Mouse (Mus musculus) ovary, postnatal 14 days (tissue): Measurements from ENCODE around the gene Ak5.

Experiments
- DNase-seq: peaks from one replicate; pipeline ENCODE4 v3.0.0; 2022; ENCODE audit warnings: low spot score

Ak5 gene

DNA sequence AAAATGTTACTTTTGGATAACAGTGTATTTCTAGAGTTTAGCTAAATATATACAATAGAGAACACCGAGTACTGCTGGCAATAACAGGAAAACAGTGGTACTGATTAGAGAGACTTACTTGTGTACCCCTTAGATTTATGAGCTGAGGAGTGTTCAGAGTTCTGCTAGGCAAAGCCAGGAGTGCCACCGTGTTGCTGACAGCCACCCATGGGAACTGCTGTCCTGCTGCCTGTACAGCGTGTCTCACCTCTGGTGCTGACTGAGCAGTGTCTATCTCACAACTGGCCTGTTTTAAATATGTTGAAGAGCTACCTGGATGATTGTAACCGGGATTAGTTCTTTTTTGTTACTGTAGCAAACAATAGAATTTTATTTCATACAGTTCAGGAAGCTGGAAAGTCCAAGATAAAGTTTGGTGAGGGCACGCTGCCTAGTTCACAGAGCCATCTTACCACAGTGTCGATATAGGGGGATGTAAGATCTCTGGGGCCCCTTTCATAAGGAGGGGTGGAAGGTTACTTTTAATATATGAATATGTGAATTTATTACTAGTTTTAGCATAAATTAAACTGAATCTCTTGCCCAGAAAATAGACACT lies 103.5 kb downstream of the Ak5 start:
- no peak for DNase-seq

DNA sequence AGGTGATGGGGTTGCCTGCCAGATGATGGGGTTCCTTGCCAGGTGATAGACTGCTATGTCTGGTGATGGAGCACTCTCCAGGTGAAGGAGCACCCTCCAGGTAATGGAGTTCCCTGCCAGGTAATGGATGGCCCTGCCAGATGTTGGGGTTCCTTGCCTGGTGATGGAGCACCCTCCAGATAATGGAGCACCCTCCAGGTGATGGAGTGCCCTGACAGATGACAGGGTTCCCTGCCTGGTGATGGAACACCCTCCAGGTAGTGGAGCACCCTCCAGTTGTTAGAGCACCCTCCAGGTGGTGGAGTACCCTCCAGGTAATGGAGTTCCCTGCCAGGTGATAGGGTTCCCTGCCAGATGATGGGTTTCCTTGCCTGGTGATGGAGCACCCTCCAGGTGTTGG lies 104.3 kb downstream of the Ak5 start:
- DNase-seq: no peak

DNA sequence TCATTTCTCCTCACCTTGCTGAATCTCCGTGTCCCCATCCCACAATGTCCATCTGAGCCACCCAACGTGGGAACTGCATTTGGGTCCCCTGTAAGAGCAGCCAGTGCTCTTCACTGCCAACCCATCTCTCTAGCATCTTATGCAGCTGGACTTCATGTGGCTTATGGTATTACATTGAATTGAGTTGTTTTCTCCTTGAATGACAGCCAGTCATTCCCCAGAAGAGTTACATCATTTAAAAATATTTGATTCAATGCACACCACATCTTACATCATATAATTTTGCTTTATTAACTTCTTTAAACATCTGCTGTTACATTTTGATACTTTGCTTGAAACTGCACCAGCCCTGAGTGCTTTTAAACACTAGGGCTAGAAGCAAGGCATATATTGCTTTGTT lies 106.5 kb downstream of the Ak5 start:
- no peak for DNase-seq

DNA sequence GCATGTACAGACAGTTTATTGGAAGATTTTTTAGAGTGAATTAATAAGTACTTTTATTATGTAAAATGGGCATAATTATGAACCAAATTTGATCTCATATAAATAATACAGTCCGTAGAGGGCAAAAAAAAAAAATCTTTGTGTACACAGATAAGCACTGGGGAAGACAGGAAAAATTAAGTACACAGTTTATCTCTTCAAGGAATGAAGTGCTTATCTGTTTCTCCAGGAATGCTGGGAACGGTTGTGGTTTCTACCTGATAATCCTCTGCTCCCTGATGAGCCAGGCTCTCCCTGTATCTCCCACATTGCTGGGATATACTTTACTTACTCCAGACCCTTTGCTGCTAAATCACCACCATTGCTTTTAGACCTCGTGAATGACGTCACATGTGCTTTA lies 108.9 kb downstream of the Ak5 start:
- DNase-seq: no peak

DNA sequence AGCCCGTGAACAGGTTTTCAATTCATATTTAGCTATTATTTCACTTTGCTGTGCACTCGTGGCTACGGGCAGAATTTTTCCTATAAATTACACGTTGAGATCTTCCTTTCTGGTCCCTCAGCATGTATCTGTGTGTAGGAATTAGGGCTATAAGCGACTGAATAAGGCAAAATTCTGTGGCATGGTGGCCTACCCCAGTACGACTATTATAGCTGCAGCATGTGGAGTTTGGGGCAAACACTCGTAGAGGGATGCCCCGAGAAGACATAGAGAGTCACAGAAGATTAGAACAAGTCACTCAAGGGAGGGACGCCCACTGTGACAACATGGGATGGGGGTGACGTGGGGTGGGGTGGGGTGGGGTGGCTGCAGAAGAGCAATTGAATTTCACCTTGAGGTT lies 110.1 kb downstream of the Ak5 start:
- no peak for DNase-seq

DNA sequence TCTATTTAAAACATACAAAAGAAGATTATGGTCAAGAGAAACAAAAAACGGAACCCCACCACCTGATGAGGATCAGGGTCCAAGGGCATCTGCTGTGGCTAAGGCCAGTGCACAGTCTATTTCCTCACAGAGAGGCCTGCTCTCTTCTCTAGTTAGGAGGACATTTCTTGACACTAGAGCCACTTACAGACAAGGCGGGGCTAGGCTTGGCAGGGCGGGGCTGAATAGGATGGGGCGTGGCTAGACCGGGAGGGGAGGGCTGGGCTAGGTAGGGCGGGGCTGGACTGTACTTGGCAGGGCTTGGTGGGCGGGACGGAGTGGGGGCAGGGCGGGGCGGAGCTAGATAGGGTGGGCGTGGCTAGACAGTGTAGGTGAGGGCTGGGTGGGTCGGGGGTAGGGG lies 110.5 kb downstream of the Ak5 start:
- DNase-seq: peak; percentile 11

DNA sequence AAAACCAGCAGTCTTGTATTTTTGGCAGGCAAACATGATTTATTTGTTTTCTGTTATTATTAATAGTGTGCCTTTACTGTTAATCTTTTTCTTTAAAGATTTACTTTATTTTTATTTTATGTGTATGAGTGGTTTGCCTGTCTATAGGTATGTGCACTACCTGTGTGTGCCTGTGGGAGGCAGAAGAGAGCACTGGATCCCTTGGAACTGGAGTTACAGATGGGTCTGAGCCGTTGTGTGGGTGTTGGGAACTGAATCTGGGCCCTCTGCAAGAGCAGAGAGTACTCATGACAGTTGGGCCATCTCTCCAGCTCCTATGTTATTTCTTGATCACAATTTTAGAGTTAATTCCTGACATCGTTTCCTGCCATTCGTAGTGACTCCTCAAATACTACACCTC lies 111.2 kb downstream of the Ak5 start:
- no peak for DNase-seq

DNA sequence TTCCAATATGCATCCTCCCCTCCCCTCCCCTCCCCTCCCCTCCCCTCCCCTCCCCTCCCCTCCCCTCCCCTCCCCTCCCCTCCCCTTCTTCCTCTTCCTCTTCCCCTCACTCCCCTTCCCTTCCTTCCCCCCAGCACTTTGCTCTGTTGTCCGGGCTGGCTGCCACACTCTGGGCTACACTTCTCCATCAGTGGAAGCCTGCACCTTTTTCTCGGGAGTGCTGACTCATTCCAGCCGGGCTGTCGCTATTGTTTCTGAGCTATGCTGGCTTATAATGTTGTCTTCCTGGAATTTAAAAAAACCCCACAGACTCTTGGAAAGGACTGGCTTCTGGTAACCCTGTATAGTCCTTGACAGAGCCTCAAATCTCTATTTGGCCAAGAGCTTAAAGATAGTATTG lies 111.7 kb downstream of the Ak5 start:
- DNase-seq: no peak

DNA sequence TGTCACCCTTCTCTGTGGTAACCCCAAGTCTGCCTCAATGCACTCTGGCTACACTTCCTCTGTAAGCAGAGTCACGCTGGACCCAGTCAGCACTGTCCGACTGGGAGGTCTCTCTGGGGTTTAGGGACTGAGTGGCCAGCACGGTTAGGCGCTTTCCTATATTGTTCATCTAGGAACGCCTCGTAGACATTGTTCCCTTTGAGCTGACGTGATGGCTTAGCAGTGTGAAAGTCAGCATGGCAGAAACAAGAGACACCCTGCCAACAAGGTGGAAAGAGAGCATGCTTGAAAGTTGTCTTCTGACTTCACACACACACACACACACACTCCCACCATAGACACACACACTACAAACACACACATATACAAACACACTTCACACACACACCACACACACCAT lies 112.9 kb downstream of the Ak5 start:
- DNase-seq: no peak

DNA sequence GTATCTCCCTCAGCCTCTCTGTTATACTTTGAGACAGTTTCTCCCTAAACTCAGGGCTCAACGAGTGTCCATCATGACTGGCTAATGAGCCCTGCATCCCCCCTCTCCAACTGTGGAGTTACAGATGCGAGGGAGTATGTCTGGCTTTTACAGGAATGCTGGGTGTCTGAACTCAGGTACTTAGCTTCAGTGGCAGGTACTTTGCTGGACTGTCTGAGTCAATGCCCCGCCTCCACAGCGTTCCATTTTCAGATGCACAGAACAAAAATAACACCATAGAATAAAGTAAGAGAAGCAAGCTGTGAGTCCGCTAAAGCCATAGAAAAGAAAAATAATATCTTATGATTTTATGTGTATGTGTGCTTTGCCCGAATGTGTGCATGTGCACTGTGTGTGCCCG lies 113.8 kb downstream of the Ak5 start:
- no peak for DNase-seq

DNA sequence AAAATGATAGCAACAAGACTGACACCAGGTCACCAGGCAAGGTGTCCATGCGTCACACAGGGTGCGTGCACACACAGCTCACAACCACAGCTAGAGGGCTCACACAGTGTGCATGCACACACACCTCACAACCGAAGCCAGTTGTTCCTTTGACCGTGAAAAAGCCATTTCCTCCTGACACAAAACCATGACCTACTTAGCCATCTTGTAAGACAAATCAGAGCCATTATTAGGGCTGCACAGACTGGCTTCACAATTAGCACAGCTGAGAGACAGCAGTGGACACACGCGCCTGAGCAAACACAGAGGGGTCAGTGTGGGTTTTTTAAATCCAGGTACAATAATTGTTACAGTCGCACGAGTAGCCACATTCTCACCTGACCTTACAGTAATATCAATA lies 115.5 kb downstream of the Ak5 start:
- DNase-seq: no peak

DNA sequence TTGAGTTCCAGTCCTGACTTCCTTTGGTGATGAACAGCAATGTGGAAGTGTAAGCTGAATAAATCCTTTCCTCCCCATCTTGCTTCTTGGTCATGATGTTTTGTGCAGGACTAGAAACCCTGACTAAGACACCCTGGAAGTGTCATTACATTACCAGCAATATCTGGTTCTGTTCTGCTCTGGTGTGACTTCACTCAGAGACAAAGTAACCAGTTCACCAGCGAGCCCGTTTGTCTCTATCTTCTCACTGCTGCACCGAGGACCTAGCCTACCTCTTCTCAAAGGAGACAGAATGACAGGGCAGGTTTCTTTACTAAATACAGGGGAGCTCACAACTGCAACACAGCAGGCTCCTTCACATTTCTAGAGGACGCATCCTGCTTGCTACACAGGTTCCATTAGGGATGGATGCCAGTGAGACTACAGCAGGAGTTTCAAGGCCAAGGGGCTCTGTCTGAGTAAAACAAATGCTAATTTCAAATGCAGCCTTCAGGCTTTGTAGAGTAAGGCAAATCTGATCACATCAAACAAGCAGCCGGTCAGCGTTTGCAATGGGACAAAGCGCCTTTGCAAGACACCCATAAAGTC lies 117.5 kb downstream of the Ak5 start:
- DNase-seq: no peak

DNA sequence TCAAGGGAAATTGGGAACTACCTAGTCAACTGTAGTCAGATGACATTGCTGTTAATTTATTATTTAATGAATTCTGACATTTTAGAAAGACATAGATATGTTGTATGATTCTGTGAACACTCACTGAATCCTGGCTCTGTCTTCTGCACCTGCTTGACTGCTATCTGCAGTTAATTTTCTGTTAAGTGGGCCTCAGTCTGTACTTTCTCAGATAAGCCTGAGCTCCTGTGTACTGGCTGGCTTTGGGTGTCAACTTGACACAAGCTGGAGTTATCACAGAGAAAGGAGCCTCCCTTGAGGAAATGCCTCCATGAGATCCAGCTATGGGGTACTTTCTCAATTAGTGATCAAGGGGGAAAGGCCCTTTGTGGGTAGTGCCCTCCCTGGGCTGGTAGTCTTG lies 118.1 kb downstream of the Ak5 start:
- no peak for DNase-seq

DNA sequence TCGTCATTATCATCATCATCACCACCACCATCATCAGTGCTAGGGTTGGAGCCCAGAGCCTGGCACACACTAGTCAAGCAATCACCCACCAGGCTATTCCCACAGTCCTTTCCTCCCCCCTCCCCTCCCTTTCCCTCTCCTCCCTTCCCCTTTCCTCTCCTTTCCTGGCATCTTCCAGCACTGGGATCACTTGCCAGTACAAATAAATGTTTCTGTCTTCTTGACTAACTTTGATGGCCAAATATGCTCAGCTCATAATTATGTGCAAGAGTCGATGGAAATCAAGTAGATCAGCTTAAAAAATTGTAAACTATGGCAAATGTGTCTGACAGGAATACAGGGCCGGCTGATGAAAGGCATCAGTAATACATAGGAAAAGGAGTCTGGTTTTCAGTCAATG lies 123.2 kb downstream of the Ak5 start:
- DNase-seq: no peak

DNA sequence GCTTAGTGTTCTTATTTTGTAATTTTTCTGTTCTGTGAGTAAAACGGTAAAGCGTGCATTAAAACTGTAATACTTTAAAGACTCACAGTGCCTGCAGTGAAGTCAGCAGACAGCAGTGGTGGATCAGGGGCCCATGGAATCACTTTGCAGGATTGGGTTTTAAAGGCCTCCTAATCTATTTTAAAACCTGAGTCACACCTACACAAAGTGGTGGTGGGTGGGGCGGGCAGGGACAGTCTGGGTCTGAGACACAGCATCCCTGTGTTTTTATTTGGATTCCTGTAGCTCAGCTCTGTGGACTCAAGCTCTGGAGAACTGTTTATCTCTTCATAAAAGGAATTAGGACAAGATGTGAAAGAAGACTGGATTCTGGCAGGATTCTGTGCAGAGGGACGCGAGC lies 125.9 kb downstream of the Ak5 start:
- no peak for DNase-seq

DNA sequence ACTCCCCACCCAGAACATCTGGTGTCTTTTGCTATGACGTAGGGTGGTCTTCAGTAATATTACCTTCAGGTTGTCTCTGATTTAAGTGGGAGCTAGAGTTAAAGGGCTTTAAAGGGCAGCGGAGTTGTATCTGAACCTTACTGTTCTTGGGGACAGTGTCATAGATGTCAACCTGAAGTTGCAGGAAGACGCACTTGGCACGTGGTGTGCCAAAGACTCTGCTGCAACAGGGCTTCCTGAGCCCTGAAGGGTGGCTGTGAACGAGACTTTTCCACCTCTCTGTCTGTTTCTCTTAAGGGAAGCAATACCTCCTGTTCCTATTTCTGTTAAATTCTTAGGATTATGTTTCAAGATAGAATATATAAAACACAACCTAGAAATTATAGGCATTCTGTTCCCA lies 137.8 kb downstream of the Ak5 start:
- no peak for DNase-seq

DNA sequence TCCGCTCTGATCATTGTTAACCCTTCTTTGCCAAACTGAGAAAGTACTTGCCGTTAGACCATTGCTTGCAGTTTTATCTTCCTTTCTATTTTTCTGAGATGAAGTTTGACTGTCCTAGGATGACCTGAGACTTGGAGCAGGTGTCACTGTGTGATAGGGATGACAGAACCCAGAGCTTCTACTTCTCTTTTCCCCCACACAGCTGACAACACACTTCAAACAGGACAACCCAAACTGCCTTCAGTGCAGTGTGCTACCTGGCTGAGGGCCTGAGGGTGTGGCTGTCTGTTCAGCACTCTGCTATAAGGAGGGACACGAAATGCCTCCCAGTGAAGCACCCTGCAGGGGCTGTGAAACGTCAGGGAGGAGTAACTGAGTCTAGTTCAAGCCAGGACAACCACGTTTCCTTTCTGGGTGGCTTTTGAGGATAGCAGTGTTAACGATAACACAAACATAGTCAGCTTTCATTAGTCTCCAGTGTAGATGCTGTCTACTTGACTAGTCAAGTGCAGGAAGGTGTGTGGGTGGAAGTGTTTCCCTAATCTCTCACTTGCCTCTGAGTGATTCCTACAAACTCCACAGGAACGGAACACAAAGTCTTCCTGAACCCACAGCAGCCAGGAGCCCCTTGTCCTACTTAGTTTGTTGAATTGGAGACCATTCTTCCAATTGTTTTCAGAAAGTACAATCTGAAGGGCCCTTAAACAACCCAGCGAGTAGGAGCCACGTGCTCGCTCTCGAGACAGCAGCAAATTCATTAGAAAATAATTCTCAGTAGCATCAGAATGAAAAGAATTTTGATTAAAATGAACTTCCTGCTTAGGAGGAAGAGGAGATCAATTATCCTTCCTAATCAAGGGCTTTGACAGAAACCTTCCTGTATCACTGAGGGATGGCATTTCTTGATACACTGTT lies 138.8 kb downstream of the Ak5 start:
- no peak for DNase-seq

DNA sequence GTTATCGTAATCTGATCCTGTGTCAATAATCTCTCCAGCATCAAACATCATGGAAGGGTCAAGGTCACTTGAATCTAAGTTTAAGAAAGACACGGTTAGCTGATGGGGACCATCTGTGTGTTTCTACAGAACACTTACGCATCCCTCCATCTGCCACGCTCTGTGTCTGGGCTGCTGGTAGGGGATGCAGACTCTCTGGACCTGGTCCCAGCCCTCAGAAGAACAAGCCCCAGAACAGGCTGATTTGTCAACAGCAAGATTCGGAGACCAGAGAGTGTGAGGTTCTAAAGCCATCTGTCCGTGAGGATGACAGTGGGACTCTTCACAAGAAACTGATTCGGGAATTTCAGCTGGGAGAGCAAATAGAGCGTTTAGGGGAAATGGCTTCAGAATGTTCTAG lies 141.4 kb downstream of the Ak5 start:
- no peak for DNase-seq

DNA sequence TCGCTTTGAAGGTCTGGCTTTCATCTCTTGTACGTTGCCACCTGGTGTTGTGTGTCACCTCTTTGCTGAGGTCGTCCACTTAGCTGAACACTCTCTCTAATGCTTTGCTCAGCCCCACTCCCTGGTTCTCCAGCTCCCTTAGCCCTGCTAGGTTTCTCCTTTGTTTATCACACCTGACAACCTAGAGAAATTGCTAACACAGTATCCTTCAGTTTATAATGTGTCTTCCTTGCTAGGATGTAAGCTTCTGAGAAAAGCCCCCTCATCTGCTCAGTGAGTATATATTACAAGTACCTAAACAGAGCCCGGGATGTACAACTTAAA lies 144.9 kb downstream of the Ak5 start:
- no peak for DNase-seq

DNA sequence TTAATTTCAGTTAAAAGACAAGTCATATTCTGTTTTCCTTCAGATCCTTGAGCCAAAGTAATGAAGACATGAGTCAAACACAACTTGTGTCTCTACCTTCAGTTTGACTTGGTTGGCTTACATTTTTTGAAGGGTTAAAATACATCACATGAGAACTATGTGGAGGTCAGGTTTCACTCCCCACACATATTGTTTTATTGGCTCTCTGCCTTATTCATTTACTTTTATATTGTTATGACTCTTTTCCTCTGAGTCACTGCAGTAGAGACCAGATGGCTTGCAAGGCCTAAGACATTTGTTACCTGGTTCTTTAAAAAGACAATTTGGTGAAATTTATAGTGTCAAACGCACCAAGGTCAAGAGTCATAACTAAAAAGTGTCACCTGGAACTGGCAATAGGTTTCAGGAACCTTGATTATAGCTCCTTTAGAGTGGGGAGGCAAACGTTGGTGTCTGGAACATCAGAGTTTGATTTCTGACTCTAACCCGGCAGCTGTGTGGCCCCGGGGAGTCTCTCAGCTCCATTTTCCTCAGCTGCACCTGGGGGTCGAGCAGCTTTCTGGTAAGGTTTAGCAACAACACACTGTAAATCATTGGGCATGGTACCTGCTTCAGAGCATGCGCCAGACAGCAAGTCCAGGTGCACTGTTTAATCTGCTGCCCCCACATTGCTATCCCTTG lies 145.4 kb downstream of the Ak5 start:
- no peak for DNase-seq

DNA sequence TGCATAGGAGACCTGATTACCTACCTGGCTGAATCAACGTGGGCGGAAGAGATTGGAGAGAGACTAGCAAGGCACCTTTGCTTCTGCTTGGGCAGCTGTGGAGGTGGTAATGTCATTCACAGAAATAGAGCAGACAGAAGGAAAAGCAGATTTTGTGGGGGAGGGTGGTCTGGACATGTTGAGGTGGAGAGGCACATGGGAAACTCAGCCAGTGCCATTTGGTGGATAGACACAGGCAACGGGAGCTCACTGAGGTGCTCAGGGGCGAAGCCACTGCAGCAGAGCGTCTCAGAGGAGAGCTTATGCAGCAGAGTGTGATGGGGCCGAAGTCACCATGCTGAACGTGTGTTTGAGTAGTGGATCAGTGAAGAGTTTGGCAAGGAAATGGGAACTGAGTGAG lies 147.1 kb downstream of the Ak5 start:
- DNase-seq: no peak

DNA sequence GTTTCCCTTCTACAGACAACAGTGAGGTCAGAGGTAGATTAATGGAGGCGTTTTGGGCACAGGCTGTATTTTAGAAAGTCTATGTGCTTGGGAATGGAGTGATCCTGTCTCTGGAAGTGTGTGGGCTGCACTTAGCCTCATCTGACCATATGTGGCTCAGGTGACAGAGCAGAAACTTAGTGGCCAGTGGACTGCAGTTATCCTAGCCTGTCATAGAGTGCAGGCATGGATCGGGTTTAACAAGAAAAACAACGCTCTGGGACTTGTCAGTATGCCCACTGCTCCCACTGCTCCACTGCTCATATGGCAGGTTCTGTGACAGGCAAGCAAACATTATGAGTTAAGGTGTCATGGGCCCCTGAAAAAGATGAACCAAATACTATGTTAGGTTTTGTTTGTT lies 148.1 kb downstream of the Ak5 start:
- DNase-seq: no peak

DNA sequence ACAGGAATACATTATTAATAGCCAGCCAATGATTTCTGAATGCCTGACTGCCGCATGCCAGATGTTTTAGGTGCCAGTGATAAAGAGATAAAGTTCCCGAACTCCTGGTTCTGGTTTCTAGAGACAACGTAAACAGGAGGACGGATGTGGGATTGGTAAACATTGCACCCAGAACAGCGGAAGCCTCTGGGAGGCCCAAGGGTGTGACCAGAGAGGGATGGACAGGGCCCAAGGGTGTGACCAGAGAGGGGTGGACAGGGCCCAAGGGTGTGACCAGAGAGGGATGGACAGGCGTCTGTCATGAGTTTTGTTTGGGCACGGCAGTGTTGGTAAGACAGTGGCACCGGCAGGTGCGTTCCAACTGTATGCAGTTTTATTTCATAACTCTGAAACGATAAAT lies 148.6 kb downstream of the Ak5 start:
- no peak for DNase-seq
